Mouse (Mus musculus): ENCODE measurements around the gene Ehd3. TPM values are rescaled to one million over a fixed set of nuclear protein-coding genes. Genes with fewer than 3 reads are reported as not detected.

Gene Ehd3
- polyA plus RNA-seq, 1 experiment = 7.7 TPM

- 77% methylated on average over 6 of the region's 6 CpGs for WGBS
- Histone ChIP-seq H3K4me1 (ENCODE audit: control insufficient read depth, insufficient read depth, low read length) (no peaks in the 10 kb centered on the region), H3K27ac (ENCODE audit: control insufficient read depth, insufficient read depth, low read depth, low read length, poor library complexity) (no peak overlapping the region), H3K4me3 (replicated peaks; ENCODE audit: control insufficient read depth, low read depth, low read length) (no peak overlapping the region)
- TF ChIP-seq POLR2A (IDR thresholded peaks at IDR 0.05; ENCODE audit: borderline replicate concordance, control insufficient read depth, low read depth, low read length) = no peak
These were observed 76.4 kb downstream of the Ehd3 start for GRCm38 (mm10) chr17:73880286-73880685.

GRCm38 (mm10) chr17:73881295-73881694 is 77.4 kb downstream of the Ehd3 start:
- TF ChIP-seq CTCF (IDR thresholded peaks at IDR 0.05; ENCODE audit: control insufficient read depth, insufficient read depth, low read length) (no peak), POLR2A (IDR thresholded peaks at IDR 0.05; ENCODE audit: borderline replicate concordance, control insufficient read depth, low read depth, low read length) (no peak)
- Histone ChIP-seq H3K4me3 (replicated peaks; ENCODE audit: control insufficient read depth, low read depth, low read length) (no peak overlapping the region), H3K4me1 (ENCODE audit: control insufficient read depth, insufficient read depth, low read length) (no peaks in the 10 kb centered on the region), H3K27ac (ENCODE audit: control insufficient read depth, insufficient read depth, low read depth, low read length, poor library complexity) (no peak overlapping the region)
- WGBS = 39% methylated on average over 6 of the region's 6 CpGs

Other genes starting within 250 kb of the Ehd3 start
- gene Galnt14, start 93.7 kb upstream of the Ehd3 start, polyA plus RNA-seq (2011; ENCODE audit: insufficient read depth, insufficient read length, low replicate concordance, missing spikeins) = 0.70 TPM in 1 of 2 replicates, not detected in the other
- 50.6 and 114 TPM in 2 replicates for gene Xdh, start 146.1 kb downstream of the Ehd3 start, polyA plus RNA-seq (2011; ENCODE audit: insufficient read depth, insufficient read length, low replicate concordance, missing spikeins)
- gene Srd5a2, start 243.8 kb downstream of the Ehd3 start, polyA plus RNA-seq (2011; ENCODE audit: insufficient read depth, insufficient read length, low replicate concordance, missing spikeins) = not detected in 2 replicates

All from bone marrow, adult 2 months (tissue).